Mouse (Mus musculus) liver, postnatal 0 days (tissue): ENCODE results near the gene Tcn2.

ENCODE experiments used
- CTCF ChIP-seq: sonication (generic); IDR thresholded peaks from 2 replicates; pipeline ENCODE4 v1.5.1; 2016; ENCODE audit warnings: antibody characterized with exemption, low read depth
- EP300 ChIP-seq: IDR thresholded peaks from 2 replicates; pipeline ENCODE4 v1.6.1; 2016; ENCODE audit warnings: antibody characterized with exemption, low read depth, mild to moderate bottlenecking

GRCm38 (mm10) chr11:3910513-3911310 is 21.2 kb downstream of the Tcn2 start:
- TF ChIP-seq CTCF (no peak), EP300 (no peak)
